Mouse (Mus musculus): Measurements from ENCODE around the gene Fancc. TPM values are rescaled to one million over a fixed set of nuclear protein-coding genes. Genes with fewer than 3 reads are reported as not detected.
A peak's percentile ranks its signal among the peaks of the same experiment; 100 is the strongest.

Gene Fancc
- polyA plus RNA-seq, 1 experiment from 2014 or later, result 9.3 TPM

DNA sequence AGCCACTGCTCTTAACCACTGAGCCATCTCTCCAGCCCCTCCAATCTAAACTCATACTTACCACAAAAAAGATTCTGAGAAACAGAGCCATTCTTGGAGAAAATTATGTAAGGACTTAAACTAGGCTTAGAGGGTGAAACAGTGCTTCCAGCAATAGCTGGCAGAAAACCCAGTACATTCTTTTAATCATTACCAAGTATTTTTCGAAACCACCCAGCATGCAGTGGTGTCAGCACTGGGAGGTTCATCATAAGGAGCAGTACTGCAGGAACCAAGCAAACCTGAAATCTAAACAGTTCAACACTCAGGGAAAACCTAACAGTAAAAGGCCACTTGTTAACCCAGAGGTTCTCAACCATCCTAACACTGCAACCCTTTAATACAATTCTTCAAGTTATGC is 99.7 kb downstream of the Fancc start:
- Histone ChIP-seq H3K27ac (replicated peaks) (no peak overlapping the region), H3K4me1 (replicated peaks; ENCODE audit: control insufficient read depth, insufficient read depth) (no peaks in the 10 kb centered on the region), H3K9ac (ENCODE audit: low read length) (no peak overlapping the region), H3K36me3 (ENCODE audit: control insufficient read depth, insufficient read depth, low read length) (no peaks in the 10 kb centered on the region), H3K9me3 (ENCODE audit: control insufficient read depth, low read length) (no peaks in the 10 kb centered on the region), H3K4me2 (replicated peaks; ENCODE audit: low read depth) (no peak overlapping the region), H3K27me3 (ENCODE audit: control insufficient read depth, insufficient read depth, low read length) (no peaks in the 10 kb centered on the region), H3K4me3 (ENCODE audit: low read depth, low read length) (no peak overlapping the region)
- ATAC-seq (ENCODE audit: low FRiP score, low TSS enrichment) (no peak), DNase-seq (ENCODE audit: low spot score) (no peak)
- WGBS, result 63% methylated on average over 1 of the region's 1 CpGs
- TF ChIP-seq CTCF (IDR thresholded peaks at IDR 0.05; ENCODE audit: low read depth), result no peak
- TF ChIP-seq EP300 (optimal IDR thresholded peaks at IDR 0.05), result no peak

DNA sequence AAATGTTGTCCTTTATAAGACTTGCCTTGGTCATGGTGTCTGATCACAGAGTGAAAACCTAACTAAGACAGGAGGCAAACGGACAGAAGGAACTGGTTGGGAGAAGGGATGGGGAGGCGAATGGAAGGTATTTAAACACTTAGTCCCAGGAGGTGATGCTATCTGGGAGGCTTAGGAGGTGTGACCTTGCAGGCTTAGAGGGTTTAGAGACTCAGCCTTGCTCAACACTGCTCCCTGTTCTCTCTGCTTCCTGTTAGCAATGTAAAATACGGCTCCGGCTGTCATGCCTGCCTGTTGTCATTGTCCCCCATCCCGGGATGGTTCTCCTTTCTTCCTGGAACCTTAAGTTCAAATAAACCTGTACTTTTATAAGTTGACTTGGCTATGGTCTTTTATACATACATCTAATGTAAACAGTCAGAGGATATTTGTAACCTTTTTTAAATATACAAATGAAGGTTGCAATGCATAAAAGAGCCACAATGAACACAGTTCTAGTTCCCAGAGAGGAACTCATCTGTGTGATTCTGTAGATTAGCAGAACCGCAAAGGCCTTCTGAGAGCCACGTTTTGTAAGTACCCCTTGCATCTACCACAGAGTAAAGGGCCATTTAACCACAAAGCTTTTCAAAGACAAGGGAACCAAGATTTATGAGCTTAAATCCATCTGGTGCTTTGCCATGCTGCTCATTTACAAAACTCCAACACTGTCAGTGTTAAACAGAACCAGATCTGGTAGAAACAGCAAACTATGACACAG is 102.6 kb downstream of the Fancc start:
- no peak overlapping the region for H3K9ac ChIP-seq (ENCODE audit: low read length)
- H3K27me3 ChIP-seq (ENCODE audit: control insufficient read depth, insufficient read depth, low read length), result no peaks in the 10 kb centered on the region
- DNase-seq (ENCODE audit: low spot score) (no peak), ATAC-seq (ENCODE audit: low FRiP score, low TSS enrichment) (no peak)
- no peak overlapping the region for H3K4me3 ChIP-seq (ENCODE audit: low read depth, low read length)
- H3K27ac ChIP-seq (replicated peaks), result no peak overlapping the region
- no peak overlapping the region for H3K4me2 ChIP-seq (replicated peaks; ENCODE audit: low read depth)
- H3K9me3 ChIP-seq (ENCODE audit: control insufficient read depth, low read length), result no peaks in the 10 kb centered on the region
- TF ChIP-seq EP300 (optimal IDR thresholded peaks at IDR 0.05) (no peak), CTCF (IDR thresholded peaks at IDR 0.05; ENCODE audit: low read depth) (no peak)
- H3K4me1 ChIP-seq (replicated peaks; ENCODE audit: control insufficient read depth, insufficient read depth), result no peaks in the 10 kb centered on the region
- H3K36me3 ChIP-seq (ENCODE audit: control insufficient read depth, insufficient read depth, low read length), result no peaks in the 10 kb centered on the region
- 55% methylated on average over 7 of the region's 7 CpGs for WGBS

DNA sequence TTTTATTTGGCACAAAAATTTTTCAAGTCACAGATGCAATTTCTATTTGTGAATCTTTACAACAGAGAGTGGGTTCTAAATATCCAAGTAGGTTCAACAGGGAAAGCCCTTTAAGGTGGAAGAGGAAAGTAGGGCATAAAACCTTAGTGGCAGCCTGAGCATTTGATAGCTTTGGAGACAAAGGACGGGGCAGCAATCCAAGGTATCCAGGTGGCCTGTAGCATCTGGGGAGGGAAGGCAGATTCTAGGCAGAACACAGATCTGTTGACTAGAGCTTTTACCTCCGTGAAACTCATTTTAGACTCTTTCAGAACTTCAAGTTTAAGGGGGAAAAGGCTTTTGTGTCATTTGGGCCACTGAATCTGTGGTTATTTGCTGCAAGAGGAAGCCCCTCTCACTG is 111.8 kb downstream of the Fancc start:
- H3K36me3 ChIP-seq (ENCODE audit: control insufficient read depth, insufficient read depth, low read length), result no peaks in the 10 kb centered on the region
- no peaks in the 10 kb centered on the region for H3K4me1 ChIP-seq (replicated peaks; ENCODE audit: control insufficient read depth, insufficient read depth)
- H3K27ac ChIP-seq (replicated peaks), result no peak overlapping the region
- H3K27me3 ChIP-seq (ENCODE audit: control insufficient read depth, insufficient read depth, low read length), result no peaks in the 10 kb centered on the region
- H3K4me3 ChIP-seq (ENCODE audit: low read depth, low read length), result no peak overlapping the region
- no peak overlapping the region for H3K4me2 ChIP-seq (replicated peaks; ENCODE audit: low read depth)
- H3K9me3 ChIP-seq (ENCODE audit: control insufficient read depth, low read length), result no peaks in the 10 kb centered on the region
- 81% methylated on average over 2 of the region's 2 CpGs for WGBS
- no peak for ATAC-seq (ENCODE audit: low FRiP score, low TSS enrichment)
- no peak for DNase-seq (ENCODE audit: low spot score)
- TF ChIP-seq CTCF (IDR thresholded peaks at IDR 0.05; ENCODE audit: low read depth), result no peak
- no peak for TF ChIP-seq EP300 (optimal IDR thresholded peaks at IDR 0.05)
- no peak overlapping the region for H3K9ac ChIP-seq (ENCODE audit: low read length)

DNA sequence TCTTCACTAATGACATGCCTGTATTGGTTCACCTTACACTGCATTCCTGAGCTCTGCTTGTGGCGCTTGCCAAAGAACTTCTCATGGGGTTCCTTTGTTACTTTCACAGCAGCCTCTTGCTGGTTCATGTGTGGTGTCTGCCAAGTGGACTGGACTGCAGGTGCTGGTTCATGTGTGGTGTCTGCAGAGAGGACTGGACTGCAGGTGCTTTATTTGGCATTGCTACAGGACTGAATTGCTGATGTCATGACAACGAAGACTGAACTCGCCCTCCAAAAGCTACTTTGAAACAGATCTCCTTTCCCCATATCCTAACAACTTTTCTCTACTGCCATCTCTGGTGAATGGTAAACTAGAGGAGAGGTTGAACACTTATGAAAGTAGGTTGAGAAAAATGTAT is 112.3 kb downstream of the Fancc start:
- no peak for ATAC-seq (ENCODE audit: low FRiP score, low TSS enrichment)
- no peaks in the 10 kb centered on the region for H3K9me3 ChIP-seq (ENCODE audit: control insufficient read depth, low read length)
- no peak overlapping the region for H3K27ac ChIP-seq (replicated peaks)
- WGBS, result 86% methylated on average over 3 of the region's 3 CpGs
- H3K27me3 ChIP-seq (ENCODE audit: control insufficient read depth, insufficient read depth, low read length), result no peaks in the 10 kb centered on the region
- no peak overlapping the region for H3K9ac ChIP-seq (ENCODE audit: low read length)
- H3K4me2 ChIP-seq (replicated peaks; ENCODE audit: low read depth), result no peak overlapping the region
- no peaks in the 10 kb centered on the region for H3K4me1 ChIP-seq (replicated peaks; ENCODE audit: control insufficient read depth, insufficient read depth)
- H3K36me3 ChIP-seq (ENCODE audit: control insufficient read depth, insufficient read depth, low read length), result no peaks in the 10 kb centered on the region
- H3K4me3 ChIP-seq (ENCODE audit: low read depth, low read length), result no peak overlapping the region
- no peak for DNase-seq (ENCODE audit: low spot score)
- TF ChIP-seq CTCF (IDR thresholded peaks at IDR 0.05; ENCODE audit: low read depth) (no peak), EP300 (optimal IDR thresholded peaks at IDR 0.05) (no peak)

DNA sequence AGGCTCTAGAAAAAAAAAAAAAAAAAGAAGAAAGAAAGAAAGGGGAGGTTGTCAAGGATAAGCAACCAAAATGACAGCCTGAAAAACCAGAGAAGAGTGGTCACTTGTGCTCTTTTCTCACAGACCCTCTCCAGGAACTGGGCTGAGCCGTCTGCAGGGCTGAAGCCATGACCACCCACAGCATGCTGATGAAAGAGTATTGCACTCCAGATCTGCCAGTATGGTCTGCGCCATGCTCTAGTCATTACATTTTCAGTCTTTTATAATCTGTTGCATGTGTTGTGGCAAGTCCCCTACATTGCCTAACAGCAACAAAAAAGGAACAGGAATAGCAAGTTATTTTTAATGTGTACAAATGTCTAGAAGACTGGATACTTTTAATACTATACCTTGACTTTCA is 114.9 kb downstream of the Fancc start:
- Histone ChIP-seq H3K9ac (ENCODE audit: low read length) (no peak overlapping the region), H3K27me3 (ENCODE audit: control insufficient read depth, insufficient read depth, low read length) (no peaks in the 10 kb centered on the region), H3K4me2 (replicated peaks; ENCODE audit: low read depth) (no peak overlapping the region), H3K4me1 (replicated peaks; ENCODE audit: control insufficient read depth, insufficient read depth) (no peaks in the 10 kb centered on the region), H3K36me3 (ENCODE audit: control insufficient read depth, insufficient read depth, low read length) (no peaks in the 10 kb centered on the region), H3K27ac (replicated peaks) (peak overlapping the region; percentile 14; the same call in 1 of the 2 replicates), H3K4me3 (ENCODE audit: low read depth, low read length) (no peak overlapping the region), H3K9me3 (ENCODE audit: control insufficient read depth, low read length) (no peaks in the 10 kb centered on the region)
- TF ChIP-seq EP300 (optimal IDR thresholded peaks at IDR 0.05) (no peak), CTCF (IDR thresholded peaks at IDR 0.05; ENCODE audit: low read depth) (no peak)
- DNase-seq (ENCODE audit: low spot score) (no peak), ATAC-seq (ENCODE audit: low FRiP score, low TSS enrichment) (no peak)
- 69% methylated on average over 2 of the region's 2 CpGs for WGBS

DNA sequence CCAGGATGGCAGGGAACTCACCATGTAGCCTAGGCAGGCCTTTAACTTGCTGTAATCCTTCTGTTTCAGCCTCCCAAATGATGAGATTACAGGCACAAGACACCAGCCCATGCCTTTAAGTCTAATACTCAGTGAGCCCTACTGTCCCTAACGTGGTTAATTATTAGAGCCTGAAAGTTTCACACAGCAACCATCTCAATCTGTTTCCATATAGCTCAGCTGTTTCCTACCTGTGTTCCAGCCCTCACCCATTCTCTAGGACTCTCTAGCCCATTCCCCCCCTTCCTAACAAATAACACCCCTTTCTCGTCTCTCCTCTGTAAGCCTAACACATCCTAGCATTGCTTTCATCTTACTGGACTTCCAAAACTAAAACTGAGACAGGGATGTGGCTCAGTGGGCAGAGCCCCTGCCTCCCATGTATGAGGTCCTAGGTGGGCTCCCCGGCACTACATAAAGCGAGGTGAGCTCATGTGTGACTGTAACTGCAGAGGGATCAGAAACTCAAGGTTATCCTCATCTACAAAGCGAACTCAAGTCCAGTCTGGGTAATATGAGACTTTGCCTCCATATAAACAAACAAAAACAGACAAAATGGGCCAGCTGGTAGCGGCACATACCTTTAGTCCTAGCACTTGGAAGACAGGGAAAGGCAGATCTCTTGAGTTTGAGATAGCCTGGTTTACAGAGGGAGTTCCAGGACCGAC is 123.5 kb downstream of the Fancc start:
- Histone ChIP-seq H3K36me3 (ENCODE audit: control insufficient read depth, insufficient read depth, low read length) (no peaks in the 10 kb centered on the region), H3K27ac (replicated peaks) (no peak overlapping the region), H3K4me2 (replicated peaks; ENCODE audit: low read depth) (no peak overlapping the region), H3K4me3 (ENCODE audit: low read depth, low read length) (no peak overlapping the region), H3K27me3 (ENCODE audit: control insufficient read depth, insufficient read depth, low read length) (no peaks in the 10 kb centered on the region), H3K4me1 (replicated peaks; ENCODE audit: control insufficient read depth, insufficient read depth) (no peaks in the 10 kb centered on the region), H3K9me3 (ENCODE audit: control insufficient read depth, low read length) (no peaks in the 10 kb centered on the region), H3K9ac (ENCODE audit: low read length) (no peak overlapping the region)
- WGBS, result 81% methylated on average over 7 of the region's 7 CpGs
- no peak for TF ChIP-seq EP300 (optimal IDR thresholded peaks at IDR 0.05)
- TF ChIP-seq CTCF (IDR thresholded peaks at IDR 0.05; ENCODE audit: low read depth), result no peak
- no peak for DNase-seq (ENCODE audit: low spot score)
- no peak for ATAC-seq (ENCODE audit: low FRiP score, low TSS enrichment)

Measured in stomach, postnatal 0 days (tissue).